In genomic region chr12:24830766-24831152, GRCm38 (mm10) we compare ENCODE assay signal across 8 mouse cellular contexts. TPM values are rescaled to one million over a fixed set of nuclear protein-coding genes. Genes with fewer than 3 reads are reported as not detected.
DNase-seq lines count a peak whose midpoint lies in the region; ATAC-seq lines count a peak whose summit lies in the region.

Mboat2 (plus strand) TSS chr12:24830879.

- ATAC-seq in common myeloid progenitor, adult 5-6 weeks (replicated peaks; ENCODE audit: low read depth, poor library complexity, severe bottlenecking), result peak; percentile 52
- ATAC-seq in heart, embryonic 13.5 days (ENCODE audit: extremely low read depth, insufficient number of reproducible peaks, low FRiP score, low TSS enrichment), result peak; percentile 24; the same call in 1 of the 2 replicates
- peak; percentile 52; the same call in 1 of the 2 replicates for ATAC-seq in kidney, embryonic 16.5 days (ENCODE audit: low FRiP score, low TSS enrichment)
- ATAC-seq in liver, embryonic 12.5 days, result peak; percentile 25
- 0 out of 2 replicates have a peak, but pooled peaks have one; percentile 47 for ATAC-seq in monocyte, adult 5-6 weeks (replicated peaks; ENCODE audit: insufficient number of reproducible peaks, low FRiP score, low TSS enrichment, poor library complexity, severe bottlenecking)

- under 1% methylated on average over 24 of the region's 24 CpGs for WGBS in heart, embryonic 13.5 days
- 0% methylated on average over 24 of the region's 24 CpGs for WGBS in kidney, embryonic 16.5 days
- 2% methylated on average over 24 of the region's 24 CpGs for whole genome bisulfite sequencing in liver, embryonic 12.5 days (ENCODE audit: insufficient replicate concordance)

- peak within 1 kb of the TSS; percentile 96 for H3K9ac ChIP-seq in heart, embryonic 13.5 days
- H3K9ac ChIP-seq in kidney, embryonic 16.5 days (replicated peaks; ENCODE audit: low read length), result peak within 1 kb of the TSS; percentile 96
- H3K9ac ChIP-seq in liver, embryonic 12.5 days, result peak within 1 kb of the TSS; percentile 84

- no peaks in the 10 kb centered on the region for H3K9me3 ChIP-seq in heart, embryonic 13.5 days
- H3K9me3 ChIP-seq in kidney, embryonic 16.5 days (ENCODE audit: low read length), result no peaks in the 10 kb centered on the region
- H3K9me3 ChIP-seq in liver, embryonic 12.5 days (replicated peaks), result no peaks in the 10 kb centered on the region

- no peaks in the 10 kb centered on the region for H3K36me3 ChIP-seq in heart, embryonic 13.5 days
- no peaks in the 10 kb centered on the region for H3K36me3 ChIP-seq in kidney, embryonic 16.5 days (ENCODE audit: insufficient read depth, low read length)
- H3K36me3 ChIP-seq in liver, embryonic 12.5 days, result no peaks in the 10 kb centered on the region

- peaks cover 39% of the 10 kb centered on the region for H3K4me1 ChIP-seq in heart, embryonic 13.5 days
- H3K4me1 ChIP-seq in kidney, embryonic 16.5 days (ENCODE audit: insufficient read depth, low read length), result peaks cover 27% of the 10 kb centered on the region
- peaks cover 36% of the 10 kb centered on the region for H3K4me1 ChIP-seq in liver, embryonic 12.5 days

- DNase-seq in heart, adult 18-20 months, result peak; percentile 46 to 70
- DNase-seq in heart, adult 8-10 months (ENCODE audit: low spot score), result no peak
- peak; percentile 14 for DNase-seq in urinary bladder, postnatal 10 days (ENCODE audit: low spot score)

- no peaks in the 10 kb centered on the region for H3K27me3 ChIP-seq in heart, embryonic 13.5 days (replicated peaks)
- H3K27me3 ChIP-seq in kidney, embryonic 16.5 days (ENCODE audit: insufficient read depth, low read length), result no peaks in the 10 kb centered on the region
- 0 out of 2 replicates have a peak, but pooled peaks cover 26% of the 10 kb centered on the region for H3K27me3 ChIP-seq in liver, embryonic 12.5 days (replicated peaks)

- peak within 1 kb of the TSS; percentile 92 for H3K4me3 ChIP-seq in heart, embryonic 13.5 days
- H3K4me3 ChIP-seq in kidney, embryonic 16.5 days (ENCODE audit: low read length), result peak within 1 kb of the TSS; percentile 88
- H3K4me3 ChIP-seq in liver, embryonic 12.5 days, result peak within 1 kb of the TSS; percentile 85

- H3K4me2 ChIP-seq in heart, embryonic 13.5 days, result peak within 1 kb of the TSS; percentile 85
- H3K4me2 ChIP-seq in kidney, embryonic 16.5 days (replicated peaks; ENCODE audit: low read depth, low read length), result peak within 1 kb of the TSS; percentile 91
- H3K4me2 ChIP-seq in liver, embryonic 12.5 days, result peak within 1 kb of the TSS; percentile 92

- peak within 1 kb of the TSS; percentile 95 for H3K27ac ChIP-seq in heart, embryonic 13.5 days (replicated peaks)
- peak within 1 kb of the TSS; percentile 90 for H3K27ac ChIP-seq in kidney, embryonic 16.5 days (ENCODE audit: low read length)
- H3K27ac ChIP-seq in liver, embryonic 12.5 days, result peak within 1 kb of the TSS; percentile 62

RNA-seq across cellular contexts. Expression of gene Mboat2, which starts in this region (rescaled TPM):
- total RNA-seq in heart, adult 18-20 months (2021), result 1 to 10 TPM; 8.7 to 8.9 TPM
- 10 to 100 TPM in 2 of 4 experiments, 1 to 10 TPM in 2; 9.6 to 13.6 (median 9.9) TPM for total RNA-seq in heart, adult 8-10 months (2022)
- 8.0 and 9.0 TPM in 2 replicates for total RNA-seq in common myeloid progenitor, adult 5-6 weeks (2017)
- 27.7 and 30.5 TPM in 2 replicates for polyA plus RNA-seq in heart, embryonic 13.5 days (2015; fragmentation: Nextera tagmentation; extraction: Ambion mirVana)
- polyA plus RNA-seq in kidney, embryonic 16.5 days (2015; fragmentation: Nextera tagmentation; extraction: Ambion mirVana), result 44.7 and 44.9 TPM in 2 replicates
- 8.5 and 8.6 TPM in 2 replicates for polyA plus RNA-seq in liver, embryonic 12.5 days (2016; fragmentation: Nextera tagmentation; extraction: Ambion mirVana)
- 3.0 to 7.7 TPM (median 4.0 TPM) in 3 replicates for total RNA-seq in monocyte, adult 5-6 weeks (2017)
